Mouse (Mus musculus): ENCODE measurements at regions not wholly inside any gene's neighbourhood (a gene's known extent, or its start where the extent isn't known, plus 50 kb on each side); places are given as distances from the start of the nearest gene placed in this dataset.
A peak's percentile ranks its signal among the peaks of the same experiment; 100 is the strongest.
"Not testable (repeated sequence)": the region's sequence is repeated elsewhere in the genome, so short reads cannot be mapped to it uniquely, and the experiment has no call there.

DNA sequence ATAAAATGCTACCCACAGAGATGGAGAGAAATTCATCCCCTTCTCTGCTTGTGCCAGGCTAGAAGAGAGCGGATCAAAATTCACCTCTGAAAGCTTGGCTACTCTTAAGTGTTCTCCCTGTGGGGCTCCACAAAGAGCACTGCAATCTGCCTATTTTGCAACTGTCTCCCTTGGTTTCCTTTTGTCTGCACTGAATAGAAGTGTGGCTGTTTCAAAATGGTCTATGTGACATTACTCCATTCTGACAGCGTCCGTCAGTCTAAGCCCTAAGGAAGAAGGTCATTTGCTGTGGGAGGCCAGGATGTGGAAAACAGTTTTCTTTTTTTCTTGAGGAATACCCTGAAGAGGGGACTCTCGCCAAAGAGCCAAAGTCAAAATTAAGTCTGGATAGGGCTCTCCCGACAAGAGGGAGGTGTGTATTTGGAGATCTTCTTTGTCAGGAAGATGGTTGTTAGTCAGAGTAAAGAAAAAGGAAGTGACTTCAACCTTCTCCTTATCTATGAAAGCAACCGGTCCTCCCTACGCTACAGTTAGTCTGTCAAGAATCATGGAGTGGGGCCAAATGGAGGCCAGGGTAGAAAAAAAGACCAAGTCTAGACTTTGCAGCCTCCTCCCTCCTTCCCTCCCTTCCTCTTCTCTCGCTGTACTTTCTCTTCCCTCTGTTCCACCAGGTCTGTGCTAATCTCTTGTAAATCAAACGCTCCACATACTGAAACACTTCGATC lies 198.2 kb upstream of the Hmga2 start:
- DNase-seq (ENCODE audit: extremely low spot score in 1 of 2, low spot score in 2 of 2): no peak
- intact Hi-C loops (cut with DNase I): no loop called here

DNA sequence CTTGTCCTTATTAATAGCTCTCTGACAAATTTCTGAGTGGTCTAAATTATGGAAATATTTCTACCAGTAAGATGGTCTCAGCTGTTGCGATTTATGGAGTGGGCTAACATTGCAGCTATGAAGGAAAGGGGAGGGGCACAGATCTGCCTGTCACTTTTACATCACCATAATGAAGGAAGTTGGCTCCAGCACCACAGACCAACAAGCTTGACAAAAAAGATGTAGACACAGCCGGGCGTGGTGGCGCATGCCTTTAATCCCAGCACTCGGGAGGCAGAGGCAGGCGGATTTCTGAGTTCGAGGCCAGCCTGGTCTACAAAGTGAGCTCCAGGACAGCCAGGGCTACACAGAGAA lies 191.4 kb upstream of the Hmga2 start:
- DNase-seq (ENCODE audit: extremely low spot score in 1 of 2, low spot score in 2 of 2); intact Hi-C loops (cut with DNase I): not testable (repeated sequence)

DNA sequence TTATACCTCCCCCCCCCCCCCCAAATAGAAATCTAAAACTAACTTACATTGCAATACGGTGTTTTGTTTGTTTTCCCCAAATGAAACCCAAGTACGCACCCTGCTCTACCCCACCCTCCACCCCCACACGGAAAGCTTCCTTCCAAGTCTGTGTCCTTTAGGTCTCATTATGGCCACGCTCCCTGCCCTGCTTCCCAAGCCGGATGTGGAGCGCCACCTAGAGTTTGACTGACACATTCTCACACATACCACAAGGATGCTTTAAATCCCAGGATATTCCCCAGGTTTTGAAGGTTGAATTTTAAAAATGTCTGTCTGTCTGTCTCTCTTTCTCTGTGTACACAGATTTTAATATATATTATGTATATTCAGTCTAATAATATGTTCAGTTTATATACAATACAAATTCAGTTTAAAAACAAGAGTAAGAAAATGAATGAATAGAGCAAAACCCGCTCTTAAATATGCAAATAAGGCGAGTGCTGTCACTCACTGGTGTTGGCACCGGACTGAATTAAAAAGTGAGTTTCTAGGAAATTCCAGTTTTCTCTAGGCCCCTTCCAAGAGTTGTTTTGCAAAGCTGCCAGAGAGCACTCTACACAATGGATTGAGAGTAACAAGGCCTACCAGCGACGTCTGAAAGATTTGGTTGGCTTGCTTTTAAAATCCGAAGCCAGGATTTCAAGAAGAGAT lies 190.9 kb upstream of the Hmga2 start:
- DNase-seq (ENCODE audit: extremely low spot score in 1 of 2, low spot score in 2 of 2): peak in 1 of 2 experiments; percentile 68
- intact Hi-C loops (cut with DNase I): no loop called here

DNA sequence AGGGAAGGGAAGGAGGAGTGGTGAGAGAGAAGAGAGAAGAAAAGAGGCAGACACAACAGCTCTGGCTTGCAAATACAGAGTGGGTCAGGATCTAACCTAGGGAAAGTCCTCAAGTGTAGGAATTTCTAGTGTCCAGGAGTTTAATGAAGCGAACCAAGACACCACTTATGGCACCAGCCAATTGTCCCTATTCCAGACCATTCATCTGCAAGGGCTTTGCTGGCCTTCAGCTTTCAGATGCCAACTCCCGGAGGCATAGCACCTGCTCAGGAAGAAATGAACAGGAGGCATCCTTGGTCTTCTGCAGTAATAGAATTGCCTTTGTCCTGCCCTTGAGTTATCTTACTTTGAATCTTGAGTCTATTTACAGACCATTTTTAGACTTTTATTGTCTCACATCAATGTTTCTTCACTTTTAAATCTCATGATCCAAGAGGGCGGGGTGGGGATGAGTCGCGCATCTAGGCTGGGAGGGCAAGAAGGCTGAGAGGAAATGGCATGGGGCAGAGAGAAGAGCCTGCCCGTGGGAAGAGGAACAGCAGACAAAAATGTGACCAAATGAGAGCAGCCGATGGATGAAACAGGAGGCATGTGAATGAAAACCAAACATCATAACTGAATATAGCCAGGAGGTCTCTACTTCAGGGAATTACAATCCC lies 190.1 kb upstream of the Hmga2 start:
- intact Hi-C loops (cut with DNase I): no loop called here

DNA sequence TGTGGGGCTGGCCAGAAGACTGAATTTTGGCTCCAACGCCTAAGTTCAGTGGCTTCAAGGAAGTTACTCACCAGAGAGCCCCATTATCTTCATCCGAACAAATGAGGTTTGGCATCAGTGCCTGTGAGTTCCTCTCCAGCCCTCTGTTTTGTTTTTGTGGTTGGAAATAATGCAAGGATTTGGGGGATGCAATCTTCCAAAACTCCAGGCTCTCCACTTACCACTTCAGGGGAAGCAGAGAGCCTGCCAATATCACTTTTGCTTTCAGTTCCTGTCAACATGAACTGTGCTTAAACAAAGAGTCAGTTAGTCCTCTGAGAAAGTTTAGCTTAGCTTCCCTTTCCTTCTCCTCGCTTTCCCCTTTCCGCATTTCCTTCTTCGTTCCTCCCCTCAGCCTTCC lies 189.4 kb upstream of the Hmga2 start:
- intact Hi-C loops (cut with DNase I): no loop called here
- DNase-seq (ENCODE audit: extremely low spot score in 1 of 2, low spot score in 2 of 2): no peak

More for the DNA sequence above, 190.1 kb upstream of the Hmga2 start:
- DNase-seq (ENCODE audit: extremely low spot score in 1 of 2, low spot score in 2 of 2): no peak

DNA sequence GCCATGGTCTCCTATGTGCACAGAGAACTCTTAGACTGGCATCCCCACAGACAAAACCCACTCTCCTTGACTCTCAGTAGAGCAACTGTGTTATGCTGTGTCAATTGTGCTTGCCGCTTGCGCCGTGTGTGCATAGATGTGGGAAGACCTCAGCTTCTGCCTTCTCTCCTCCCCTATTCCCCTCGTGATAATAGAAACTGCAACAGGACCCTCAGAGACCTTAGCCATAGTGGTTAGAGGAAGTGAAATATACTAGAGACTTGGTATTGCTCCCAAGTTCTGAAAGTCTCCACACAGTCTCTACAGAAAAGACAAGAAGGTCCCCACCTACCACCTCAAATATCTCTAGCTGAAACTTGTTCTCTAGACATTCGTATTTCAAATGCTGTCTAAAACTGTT lies 188.2 kb upstream of the Hmga2 start:
- intact Hi-C loops (cut with DNase I): no loop called here
- no peak for DNase-seq (ENCODE audit: extremely low spot score in 1 of 2, low spot score in 2 of 2)

DNA sequence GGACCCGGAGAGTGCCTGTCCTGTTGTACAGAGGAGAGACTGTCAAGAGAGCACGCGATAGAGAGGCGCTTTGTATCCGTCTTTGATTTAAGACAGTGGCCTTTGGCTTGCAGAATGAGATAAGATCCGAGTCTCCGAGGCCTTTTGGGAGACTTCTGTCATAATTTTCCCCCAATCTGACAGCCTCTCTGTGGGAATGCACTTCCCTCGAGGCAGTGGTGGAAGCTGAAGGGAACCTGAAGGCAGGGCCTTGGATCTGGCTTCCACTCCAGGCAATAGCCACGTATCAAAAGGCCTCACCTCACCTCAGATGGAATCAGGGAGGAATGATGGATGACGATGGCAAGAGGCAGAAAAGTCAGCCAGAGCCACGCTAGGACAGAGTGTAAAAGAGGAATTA lies 187.1 kb upstream of the Hmga2 start:
- DNase-seq (ENCODE audit: extremely low spot score in 1 of 2, low spot score in 2 of 2): no peak
- intact Hi-C loops (cut with DNase I): no loop called here

DNA sequence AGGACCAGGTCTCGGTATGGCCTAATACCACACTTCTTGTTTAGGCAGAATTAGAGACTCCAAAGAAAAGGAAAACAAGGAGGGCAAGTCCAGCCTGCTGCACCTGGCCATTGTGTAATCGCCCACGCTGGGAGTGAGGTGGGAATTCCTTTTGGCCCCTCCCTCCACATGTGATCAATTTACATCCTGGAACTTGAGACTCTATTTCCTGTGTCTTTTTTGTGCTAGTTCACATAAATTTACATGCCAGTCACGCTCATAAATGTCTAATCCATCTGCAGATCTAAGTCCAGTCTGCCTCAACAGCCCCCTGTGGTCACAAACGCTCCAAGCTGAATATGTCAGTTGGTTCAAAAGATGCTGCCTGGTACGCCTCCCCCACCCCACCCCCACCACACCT lies 184.2 kb upstream of the Hmga2 start:
- DNase-seq (ENCODE audit: extremely low spot score in 1 of 2, low spot score in 2 of 2): no peak
- intact Hi-C loops (cut with DNase I): no loop called here

DNA sequence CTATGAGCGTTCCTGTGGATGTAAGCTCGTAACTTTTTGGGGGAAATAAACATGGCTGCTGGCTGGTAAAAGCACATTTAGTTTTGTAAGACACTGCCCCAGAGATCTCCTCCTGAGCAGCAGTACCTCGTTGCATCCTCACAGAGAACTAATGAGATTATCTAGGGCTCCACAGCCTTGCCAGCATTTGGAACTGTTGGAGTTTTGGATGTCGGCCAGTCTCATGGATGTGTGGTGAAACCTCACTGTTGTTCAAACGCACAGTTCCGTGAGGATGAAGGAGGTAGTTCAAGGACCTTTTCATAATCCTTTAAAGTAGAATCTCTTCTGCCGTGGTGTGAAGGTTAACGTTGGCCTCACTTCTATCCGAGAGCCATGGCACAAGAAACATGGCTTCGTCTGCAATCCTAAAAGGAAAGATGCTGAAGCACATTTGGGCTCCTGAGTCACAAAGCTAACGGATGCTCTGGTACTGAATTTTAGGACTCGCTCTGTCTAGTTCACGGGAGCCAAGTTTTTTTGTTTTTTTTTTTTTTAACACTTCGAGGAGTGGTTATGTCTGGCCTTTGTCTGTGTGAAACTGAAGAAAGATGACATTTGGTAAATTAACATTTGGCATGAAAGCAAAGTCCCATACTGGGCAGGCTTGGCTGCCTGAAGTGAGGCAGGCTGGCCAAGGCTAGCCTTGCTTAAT lies 179.1 kb upstream of the Hmga2 start:
- intact Hi-C loops (cut with DNase I): no loop called here

DNA sequence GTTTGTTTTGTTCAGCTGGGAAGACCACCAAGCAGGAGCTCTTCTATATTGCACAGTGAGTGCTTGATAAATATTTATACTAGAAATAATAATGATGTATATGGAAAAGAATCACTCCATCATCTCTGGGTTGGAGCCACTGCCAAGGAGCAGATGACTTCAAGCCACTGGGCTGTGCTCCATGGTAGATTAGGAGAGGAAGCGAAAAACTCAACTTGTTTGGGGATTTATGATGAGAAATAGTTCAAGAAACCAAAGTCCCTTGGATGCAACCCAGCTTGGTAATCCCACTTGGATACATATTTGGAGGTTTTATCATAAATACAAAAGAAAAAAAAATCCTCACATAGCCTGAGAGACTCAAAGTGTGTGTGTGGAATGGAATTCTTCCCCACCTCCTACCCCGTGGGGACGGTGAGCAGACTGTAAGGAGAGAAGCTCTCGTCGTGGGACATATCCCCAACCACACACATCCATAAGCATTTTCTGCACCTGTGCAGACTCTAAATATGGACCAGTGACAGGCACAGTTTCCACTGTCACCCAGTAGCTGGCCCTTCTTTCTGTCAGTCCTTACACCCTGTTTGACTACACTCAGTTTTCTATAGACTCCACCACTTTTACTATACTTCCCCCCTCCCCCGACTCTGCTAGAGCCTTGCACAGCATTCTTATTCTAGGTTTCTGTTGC lies 176.4 kb upstream of the Hmga2 start:
- DNase-seq (ENCODE audit: extremely low spot score in 1 of 2, low spot score in 2 of 2): no peak
- intact Hi-C loops (cut with DNase I): no loop called here

More for the DNA sequence above, 179.1 kb upstream of the Hmga2 start:
- DNase-seq (ENCODE audit: extremely low spot score in 1 of 2, low spot score in 2 of 2): no peak

DNA sequence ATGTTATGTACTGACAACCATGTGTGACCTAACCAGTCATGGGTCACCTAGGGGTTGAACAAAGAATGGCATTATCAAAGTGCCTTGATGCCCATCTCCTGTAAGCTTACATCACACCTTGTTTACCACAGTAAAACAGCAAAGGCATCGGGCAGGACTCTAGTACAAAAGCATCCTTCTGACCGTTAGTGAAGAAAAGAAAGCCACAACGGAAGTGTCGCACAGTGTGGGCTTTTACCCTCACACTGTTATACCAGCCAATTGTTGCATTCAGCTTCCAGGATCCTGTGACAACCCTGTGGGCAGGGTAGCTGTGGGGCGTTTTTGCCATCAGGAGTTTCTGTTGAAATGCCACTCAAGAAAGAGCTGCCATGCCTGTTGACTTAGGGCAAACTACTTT lies 175.6 kb upstream of the Hmga2 start:
- intact Hi-C loops (cut with DNase I): no loop called here
- no peak for DNase-seq (ENCODE audit: extremely low spot score in 1 of 2, low spot score in 2 of 2)

DNA sequence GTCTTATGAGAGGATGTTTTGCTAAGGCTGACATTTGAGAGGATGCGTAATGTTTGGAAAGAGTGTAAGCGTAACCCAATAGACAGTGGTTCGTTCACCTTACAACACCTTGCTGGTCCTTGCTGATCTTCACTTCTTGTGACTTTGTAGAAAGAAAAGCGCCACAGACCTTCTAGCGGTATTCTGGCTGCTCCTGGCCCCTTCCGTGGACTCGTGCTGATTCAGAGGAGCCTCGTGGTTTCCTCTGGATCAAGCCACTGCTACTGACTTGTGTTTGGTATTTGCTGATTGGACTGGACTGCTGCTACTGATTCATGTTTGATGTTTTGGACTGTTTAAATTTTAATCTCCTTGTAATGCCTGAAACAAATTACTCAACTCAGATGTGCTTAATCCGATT lies 174.1 kb upstream of the Hmga2 start:
- DNase-seq (ENCODE audit: extremely low spot score in 1 of 2, low spot score in 2 of 2): no peak
- intact Hi-C loops (cut with DNase I): no loop called here

DNA sequence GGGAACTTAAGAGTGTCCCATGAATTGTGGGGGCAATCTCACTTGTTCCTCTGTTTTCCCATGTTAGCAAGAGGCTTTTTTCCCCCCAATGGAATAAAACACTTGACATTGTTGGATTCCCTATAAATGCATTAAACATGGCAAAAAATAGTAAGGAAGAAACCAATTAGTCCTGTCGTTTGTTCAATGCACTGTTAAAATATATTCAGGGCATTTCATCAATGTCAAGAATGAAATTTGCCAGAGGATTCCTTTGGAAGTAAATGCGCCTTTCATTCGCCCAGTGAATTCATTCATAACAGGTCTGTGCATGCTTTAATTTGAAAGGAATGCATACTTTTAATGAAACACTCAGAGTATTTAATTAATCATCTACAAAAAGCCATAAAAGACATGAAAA lies 172.5 kb upstream of the Hmga2 start:
- intact Hi-C loops (cut with DNase I): no loop called here
- no peak for DNase-seq (ENCODE audit: extremely low spot score in 1 of 2, low spot score in 2 of 2)

DNA sequence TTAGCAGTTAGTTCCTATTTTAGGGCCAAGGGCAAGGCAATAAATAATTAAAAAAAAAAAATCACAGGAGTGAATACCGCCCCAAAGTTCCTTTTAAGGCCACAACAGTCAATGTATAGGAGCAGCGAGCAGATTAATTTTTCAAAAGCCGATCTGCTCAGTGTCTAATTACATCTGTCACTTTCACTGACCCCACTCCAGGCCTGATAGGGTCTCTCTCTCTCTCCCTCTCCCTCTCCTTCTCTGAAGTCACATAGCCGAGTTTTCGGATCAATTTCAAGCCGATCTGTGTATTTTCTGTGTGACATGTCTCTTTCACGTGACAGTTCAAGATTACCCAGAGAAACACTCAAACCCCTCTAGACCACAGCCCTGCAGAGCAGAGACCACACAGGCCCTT lies 171.8 kb upstream of the Hmga2 start:
- intact Hi-C loops (cut with DNase I): no loop called here
- no peak for DNase-seq (ENCODE audit: extremely low spot score in 1 of 2, low spot score in 2 of 2)

DNA sequence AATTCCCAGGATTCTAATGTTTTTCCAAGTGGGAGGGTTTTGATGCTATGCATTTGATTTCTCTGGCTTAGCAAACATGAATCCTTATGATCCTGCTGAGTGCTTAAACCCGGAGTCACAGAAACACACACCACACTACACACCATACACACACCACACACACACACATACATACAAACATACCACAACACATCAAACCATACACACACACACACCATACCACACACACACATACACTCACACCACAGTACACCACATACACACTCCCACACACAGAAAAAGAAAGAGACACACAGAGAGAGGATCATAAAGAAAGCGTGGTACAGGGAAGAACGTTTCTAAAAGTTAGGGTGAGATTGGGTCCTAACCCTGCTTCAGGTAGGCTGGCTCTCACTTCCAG lies 171.1 kb upstream of the Hmga2 start:
- intact Hi-C loops (cut with DNase I): no loop called here
- no peak for DNase-seq (ENCODE audit: extremely low spot score in 1 of 2, low spot score in 2 of 2)

DNA sequence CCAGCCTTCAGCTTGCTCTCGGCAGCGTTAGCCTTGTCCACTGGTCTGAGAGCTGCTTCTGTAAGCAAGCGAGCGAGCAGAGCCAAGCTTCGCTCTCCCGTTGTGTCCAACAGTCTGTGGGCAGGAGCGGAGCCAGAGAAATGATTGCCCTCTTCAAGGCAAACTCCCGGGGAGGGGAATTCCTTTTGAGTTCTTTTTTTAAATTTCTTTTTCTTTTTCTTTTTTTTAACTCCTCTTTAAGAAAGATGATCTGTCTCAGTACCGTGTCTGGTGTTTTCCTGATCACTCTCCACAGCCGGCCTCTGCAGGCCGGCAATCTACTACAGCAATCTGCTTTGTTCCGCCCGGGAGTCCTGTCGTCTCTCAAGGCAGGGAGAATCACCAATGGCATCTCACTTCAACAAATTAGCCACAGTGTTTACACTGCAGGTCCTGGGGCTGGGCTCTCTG lies 170.6 kb upstream of the Hmga2 start:
- DNase-seq (ENCODE audit: extremely low spot score in 1 of 2, low spot score in 2 of 2): peak; percentile 8 to 41
- intact Hi-C loops (cut with DNase I): no loop called here

DNA sequence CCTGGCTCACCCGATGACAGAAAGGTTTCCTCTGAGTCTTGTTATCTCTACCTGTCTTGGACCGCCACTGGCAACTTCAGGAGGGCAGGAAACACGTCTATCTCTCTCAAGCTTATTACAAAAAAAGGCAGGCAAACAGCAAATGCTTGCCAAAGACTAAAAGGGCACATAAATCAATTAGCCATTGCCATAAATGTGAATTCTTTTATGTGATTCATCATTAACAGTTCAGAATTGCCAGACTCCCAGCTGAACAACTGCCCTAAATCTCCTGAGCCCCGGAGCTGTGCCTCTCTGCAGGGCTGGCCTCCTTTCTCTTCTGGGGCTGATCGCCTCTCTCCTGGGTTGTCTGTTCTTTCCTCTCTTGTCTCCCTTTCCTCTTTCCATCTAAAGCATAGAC lies 164.6 kb upstream of the Hmga2 start:
- DNase-seq (ENCODE audit: extremely low spot score in 1 of 2, low spot score in 2 of 2): no peak
- intact Hi-C loops (cut with DNase I): no loop called here

DNA sequence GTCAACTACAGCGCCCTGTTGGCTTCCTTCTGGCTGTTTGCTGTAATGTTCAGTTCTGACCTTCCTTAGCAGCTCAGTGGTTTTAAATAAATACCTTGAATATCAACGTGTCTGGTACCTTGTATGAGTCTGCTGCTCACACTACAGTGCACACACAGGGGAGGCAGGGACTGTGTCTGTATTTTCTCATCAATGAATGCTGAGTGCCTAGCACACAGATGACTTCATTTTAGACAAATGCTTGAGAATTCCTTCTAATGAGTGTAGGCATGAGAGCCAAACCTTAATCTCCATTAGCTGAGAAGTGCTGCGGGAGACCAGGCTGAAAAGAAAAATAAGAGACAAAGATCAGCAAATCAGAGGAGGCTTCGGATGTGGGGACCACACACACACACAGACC lies 162.0 kb upstream of the Hmga2 start:
- no peak for DNase-seq (ENCODE audit: extremely low spot score in 1 of 2, low spot score in 2 of 2)
- intact Hi-C loops (cut with DNase I): no loop called here

Data from left cerebral cortex, postnatal 10 days (tissue).